Mouse (Mus musculus) MN1 (cell line): ENCODE measurements around the gene Gm17677.

Experiments used
- DNase-seq: peaks from one replicate; pipeline ENCODE4 v3.0.0-alpha.2; 2016; ENCODE audit warnings: low spot score

The Gm17677 gene

DNA sequence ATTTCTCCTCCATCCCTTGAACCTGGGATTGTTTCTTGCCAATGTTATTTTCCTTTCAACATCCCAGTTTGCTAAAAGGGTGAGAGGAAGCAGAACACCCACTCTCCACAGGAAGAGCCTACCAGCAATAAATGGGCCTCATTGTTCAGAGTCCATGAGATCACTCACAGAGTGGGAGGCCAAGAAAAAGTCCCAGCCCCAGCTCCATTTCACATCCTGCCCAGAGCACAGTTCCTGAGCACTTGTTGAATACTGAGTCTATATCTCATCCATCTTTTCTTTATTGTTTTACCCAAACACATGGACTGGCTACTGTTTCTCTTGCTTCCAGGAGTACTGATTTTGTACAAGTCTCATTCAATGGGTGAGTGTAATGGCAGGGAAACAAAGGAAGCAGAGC, at the start of gene Gm17677:
Gene Gm17677 (plus strand): TSS at position 301 of the 400 bp plus-strand sequence.
- DNase-seq, result no peak

DNA sequence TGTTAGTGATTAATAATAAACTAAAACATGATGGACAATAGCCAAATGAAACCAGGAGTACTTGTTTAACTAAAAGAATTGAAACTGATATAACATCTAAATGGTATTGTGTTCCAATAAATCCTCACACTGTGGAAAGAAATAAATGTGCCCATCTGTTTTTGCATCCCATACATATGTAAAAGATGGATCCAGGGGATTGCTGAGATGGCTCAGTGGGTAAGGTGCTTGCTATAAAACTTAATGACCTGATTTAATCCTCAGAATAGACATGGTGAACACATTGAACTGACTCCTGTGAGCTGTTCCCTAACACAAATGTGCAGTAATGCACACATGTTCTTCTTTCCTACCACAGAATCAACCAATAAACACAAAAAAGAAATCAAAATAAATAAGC, 48.9 kb upstream of the Gm17677 start:
- no peak for DNase-seq

DNA sequence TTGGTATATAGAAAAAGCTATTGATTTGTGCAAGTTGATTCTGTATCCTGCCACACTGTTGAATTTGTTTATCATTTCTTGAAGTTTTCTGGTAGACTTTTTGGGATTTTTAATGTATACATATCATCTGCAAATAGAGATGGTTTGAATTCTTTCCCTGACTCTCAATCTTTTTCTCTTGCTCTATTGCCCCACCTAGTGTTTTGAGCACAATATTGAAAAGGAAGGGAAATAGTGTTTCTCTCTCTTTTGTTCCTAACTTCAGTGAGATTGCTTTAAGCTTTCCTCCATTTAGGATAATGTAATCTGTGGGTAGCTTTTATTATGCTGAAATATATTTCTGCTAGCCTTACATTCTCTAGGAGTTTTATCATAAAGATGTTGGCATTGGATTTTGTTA, 33.6 kb upstream of the Gm17677 start:
- DNase-seq, result no peak

DNA sequence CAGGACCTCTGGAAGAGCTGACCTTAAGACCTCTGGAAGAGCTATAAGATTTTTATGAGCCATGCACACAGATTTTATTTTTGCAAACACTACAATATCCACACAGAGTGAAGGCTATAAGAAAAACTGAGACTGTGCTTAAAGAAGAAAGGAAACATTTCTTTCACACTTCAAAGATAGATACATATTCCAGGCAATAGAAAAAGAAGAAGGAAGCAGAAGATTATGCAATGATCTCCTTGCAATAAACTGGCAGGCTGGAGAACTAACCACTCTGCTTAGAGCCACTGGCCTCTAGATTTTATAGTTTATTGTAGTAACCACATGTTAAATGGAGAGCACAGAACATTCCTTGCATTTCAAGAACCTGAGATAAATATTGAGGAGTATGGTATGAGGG, 16.0 kb downstream of the Gm17677 start:
- no peak for DNase-seq

DNA sequence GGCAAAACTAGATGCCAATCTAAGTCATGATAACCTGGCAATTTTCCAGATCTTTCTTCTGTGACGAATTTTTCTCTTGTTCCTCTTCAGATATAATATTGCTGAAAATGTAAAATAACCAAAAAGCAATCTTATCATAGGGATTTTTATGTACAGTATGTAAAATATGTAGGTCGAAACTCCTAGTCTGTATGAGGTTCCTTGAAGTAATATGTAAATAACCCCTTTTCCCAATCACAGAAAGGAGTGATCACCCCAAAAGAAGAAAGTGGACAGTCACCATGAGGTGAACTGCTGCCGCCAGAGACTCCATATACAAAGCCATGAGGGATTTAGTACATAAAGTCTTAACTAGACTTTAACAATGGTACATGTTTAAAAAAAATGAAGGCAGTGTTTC, 37.2 kb downstream of the Gm17677 start, which contains the start of gene Gm17727:
Gene Gm17727 (minus strand): TSS at position 101 of the 400 bp plus-strand sequence.
- no peak for DNase-seq

DNA sequence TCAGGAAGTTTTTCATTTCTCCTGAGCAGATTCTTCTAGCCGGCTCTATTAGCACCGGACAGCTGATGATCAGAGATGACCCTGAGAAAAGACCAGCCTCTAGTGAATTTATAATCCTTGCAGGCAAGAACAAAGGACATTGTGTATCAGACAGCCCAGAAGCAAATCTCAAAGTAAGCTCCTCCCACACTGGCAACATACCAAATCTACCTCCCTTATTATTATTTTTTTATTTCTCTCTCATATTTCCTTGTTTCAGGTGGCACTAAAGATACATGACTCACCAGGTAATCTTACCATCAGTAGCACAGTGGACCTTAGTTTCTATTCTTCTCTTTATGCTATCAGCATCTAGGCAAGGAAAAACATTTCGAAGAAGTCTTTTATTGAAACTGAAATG, 49.2 kb downstream of the Gm17677 start, which contains the start of the genes Gm27235 and D730048I06Rik:
Gene Gm27235 (minus strand): TSS at position 101 of the 400 bp plus-strand sequence.
Gene D730048I06Rik (minus strand): TSS at position 112 of the 400 bp plus-strand sequence.
- DNase-seq, result no peak
